Mouse (Mus musculus): ENCODE results near the gene Igfbp7. TPM values are rescaled to one million over a fixed set of nuclear protein-coding genes. Genes with fewer than 3 reads are reported as not detected.

Igfbp7 gene
- polyA plus RNA-seq, 1 experiment from 2014 or later, result 78.7 TPM

- 90% methylated on average over 3 of the region's 3 CpGs for WGBS
- ATAC-seq, result no peak
Observed at GRCm38 (mm10) chr5:77364443-77365038, 43.3 kb downstream of the Igfbp7 start.

GRCm38 (mm10) chr5:77363650-77364049 lies 44.2 kb downstream of the Igfbp7 start:
- ATAC-seq, result no peak
- Histone ChIP-seq H3K4me2 (ENCODE audit: low read length) (no peak overlapping the region), H3K4me3 (ENCODE audit: low read length) (no peak overlapping the region), H3K27ac (ENCODE audit: low read depth, low read length) (no peak overlapping the region), H3K4me1 (ENCODE audit: control insufficient read depth, insufficient read depth, low read depth, low read length) (no peaks in the 10 kb centered on the region), H3K36me3 (ENCODE audit: control insufficient read depth, insufficient read depth, low read length) (no peaks in the 10 kb centered on the region), H3K9ac (ENCODE audit: low read depth, low read length) (no peak overlapping the region), H3K27me3 (replicated peaks; ENCODE audit: control insufficient read depth, insufficient read depth, low read length) (no peaks in the 10 kb centered on the region), H3K9me3 (ENCODE audit: control insufficient read depth, low read length) (no peaks in the 10 kb centered on the region)
- 83% methylated on average over 6 of the region's 6 CpGs for WGBS

More at GRCm38 (mm10) chr5:77364443-77365038, 43.3 kb downstream of the Igfbp7 start:
- no peak overlapping the region for H3K4me2 ChIP-seq (ENCODE audit: low read length)
- no peaks in the 10 kb centered on the region for H3K27me3 ChIP-seq (replicated peaks; ENCODE audit: control insufficient read depth, insufficient read depth, low read length)
- H3K36me3 ChIP-seq (ENCODE audit: control insufficient read depth, insufficient read depth, low read length), result no peaks in the 10 kb centered on the region
- H3K9ac ChIP-seq (ENCODE audit: low read depth, low read length), result no peak overlapping the region
- H3K4me3 ChIP-seq (ENCODE audit: low read length), result no peak overlapping the region
- H3K4me1 ChIP-seq (ENCODE audit: control insufficient read depth, insufficient read depth, low read depth, low read length), result no peaks in the 10 kb centered on the region
- H3K27ac ChIP-seq (ENCODE audit: low read depth, low read length), result no peak overlapping the region
- no peaks in the 10 kb centered on the region for H3K9me3 ChIP-seq (ENCODE audit: control insufficient read depth, low read length)

GRCm38 (mm10) chr5:77362120-77362519 lies 45.7 kb downstream of the Igfbp7 start:
- no peaks in the 10 kb centered on the region for H3K36me3 ChIP-seq (ENCODE audit: control insufficient read depth, insufficient read depth, low read length)
- H3K4me1 ChIP-seq (ENCODE audit: control insufficient read depth, insufficient read depth, low read depth, low read length), result peaks cover 4% of the 10 kb centered on the region; the same call in 1 of the 2 replicates
- no peak for ATAC-seq
- H3K9me3 ChIP-seq (ENCODE audit: control insufficient read depth, low read length), result no peaks in the 10 kb centered on the region
- no peak overlapping the region for H3K9ac ChIP-seq (ENCODE audit: low read depth, low read length)
- H3K27me3 ChIP-seq (replicated peaks; ENCODE audit: control insufficient read depth, insufficient read depth, low read length), result no peaks in the 10 kb centered on the region
- 68% methylated on average over 3 of the region's 3 CpGs for WGBS
- no peak overlapping the region for H3K27ac ChIP-seq (ENCODE audit: low read depth, low read length)
- H3K4me2 ChIP-seq (ENCODE audit: low read length), result no peak overlapping the region
- H3K4me3 ChIP-seq (ENCODE audit: low read length), result no peak overlapping the region

- H3K9me3 ChIP-seq (ENCODE audit: control insufficient read depth, low read length), result no peaks in the 10 kb centered on the region
- ATAC-seq, result no peak
- H3K4me2 ChIP-seq (ENCODE audit: low read length), result no peak overlapping the region
- no peaks in the 10 kb centered on the region for H3K36me3 ChIP-seq (ENCODE audit: control insufficient read depth, insufficient read depth, low read length)
- H3K9ac ChIP-seq (ENCODE audit: low read depth, low read length), result no peak overlapping the region
- no peak overlapping the region for H3K27ac ChIP-seq (ENCODE audit: low read depth, low read length)
- no peaks in the 10 kb centered on the region for H3K27me3 ChIP-seq (replicated peaks; ENCODE audit: control insufficient read depth, insufficient read depth, low read length)
- WGBS, result 78% methylated on average over 4 of the region's 4 CpGs
- H3K4me3 ChIP-seq (ENCODE audit: low read length), result no peak overlapping the region
- peaks cover 4% of the 10 kb centered on the region; the same call in 1 of the 2 replicates for H3K4me1 ChIP-seq (ENCODE audit: control insufficient read depth, insufficient read depth, low read depth, low read length)
Observed at GRCm38 (mm10) chr5:77361006-77361405, 46.8 kb downstream of the Igfbp7 start.

GRCm38 (mm10) chr5:77359971-77360370 lies 47.9 kb downstream of the Igfbp7 start:
- H3K9ac ChIP-seq (ENCODE audit: low read depth, low read length), result no peak overlapping the region
- no peaks in the 10 kb centered on the region for H3K27me3 ChIP-seq (replicated peaks; ENCODE audit: control insufficient read depth, insufficient read depth, low read length)
- H3K36me3 ChIP-seq (ENCODE audit: control insufficient read depth, insufficient read depth, low read length), result no peaks in the 10 kb centered on the region
- no peak overlapping the region for H3K27ac ChIP-seq (ENCODE audit: low read depth, low read length)
- no peaks in the 10 kb centered on the region for H3K9me3 ChIP-seq (ENCODE audit: control insufficient read depth, low read length)
- 89% methylated on average over 4 of the region's 4 CpGs for WGBS
- no peak for ATAC-seq
- H3K4me1 ChIP-seq (ENCODE audit: control insufficient read depth, insufficient read depth, low read depth, low read length), result peaks cover 4% of the 10 kb centered on the region; the same call in 1 of the 2 replicates
- H3K4me3 ChIP-seq (ENCODE audit: low read length), result no peak overlapping the region
- no peak overlapping the region for H3K4me2 ChIP-seq (ENCODE audit: low read length)

GRCm38 (mm10) chr5:77358347-77358746 lies 49.5 kb downstream of the Igfbp7 start:
- peak overlapping the region; percentile 57 for H3K4me2 ChIP-seq (ENCODE audit: low read length)
- H3K9ac ChIP-seq (ENCODE audit: low read depth, low read length), result 0 out of 2 replicates have a peak overlapping the region, but pooled peaks have one; percentile 41
- WGBS, result 5% methylated on average over 10 of the region's 10 CpGs
- H3K4me1 ChIP-seq (ENCODE audit: control insufficient read depth, insufficient read depth, low read depth, low read length), result peaks cover 4% of the 10 kb centered on the region; the same call in 1 of the 2 replicates
- peak overlapping the region; percentile 20; the same call in 1 of the 2 replicates for H3K27ac ChIP-seq (ENCODE audit: low read depth, low read length)
- peak overlapping the region; percentile 30 for H3K4me3 ChIP-seq (ENCODE audit: low read length)
- no peaks in the 10 kb centered on the region for H3K9me3 ChIP-seq (ENCODE audit: control insufficient read depth, low read length)
- peak; percentile 43 for ATAC-seq
- no peaks in the 10 kb centered on the region for H3K36me3 ChIP-seq (ENCODE audit: control insufficient read depth, insufficient read depth, low read length)
- no peaks in the 10 kb centered on the region for H3K27me3 ChIP-seq (replicated peaks; ENCODE audit: control insufficient read depth, insufficient read depth, low read length)

GRCm38 (mm10) chr5:77357405-77358149 lies 50.3 kb downstream of the Igfbp7 start:
- Histone ChIP-seq H3K9ac (ENCODE audit: low read depth, low read length) (peak overlapping the region; percentile 37; the same call in 1 of the 2 replicates), H3K36me3 (ENCODE audit: control insufficient read depth, insufficient read depth, low read length) (no peaks in the 10 kb centered on the region), H3K27me3 (replicated peaks; ENCODE audit: control insufficient read depth, insufficient read depth, low read length) (no peaks in the 10 kb centered on the region), H3K4me2 (ENCODE audit: low read length) (peak overlapping the region; percentile 57), H3K4me1 (ENCODE audit: control insufficient read depth, insufficient read depth, low read depth, low read length) (peaks cover 4% of the 10 kb centered on the region; the same call in 1 of the 2 replicates), H3K27ac (ENCODE audit: low read depth, low read length) (peak overlapping the region; percentile 5; the same call in 1 of the 2 replicates), H3K4me3 (ENCODE audit: low read length) (peak overlapping the region; percentile 30), H3K9me3 (ENCODE audit: control insufficient read depth, low read length) (no peaks in the 10 kb centered on the region)
- peak; percentile 51; the same call in 1 of the 2 replicates for ATAC-seq
- 19% methylated on average over 22 of the region's 22 CpGs for WGBS

GRCm38 (mm10) chr5:77355307-77356265 lies 52.3 kb downstream of the Igfbp7 start:
- Histone ChIP-seq H3K4me1 (ENCODE audit: control insufficient read depth, insufficient read depth, low read depth, low read length) (peaks cover 4% of the 10 kb centered on the region; the same call in 1 of the 2 replicates), H3K36me3 (ENCODE audit: control insufficient read depth, insufficient read depth, low read length) (no peaks in the 10 kb centered on the region), H3K27me3 (replicated peaks; ENCODE audit: control insufficient read depth, insufficient read depth, low read length) (no peaks in the 10 kb centered on the region), H3K4me3 (ENCODE audit: low read length) (no peak overlapping the region), H3K9me3 (ENCODE audit: control insufficient read depth, low read length) (no peaks in the 10 kb centered on the region), H3K27ac (ENCODE audit: low read depth, low read length) (no peak overlapping the region), H3K9ac (ENCODE audit: low read depth, low read length) (no peak overlapping the region), H3K4me2 (ENCODE audit: low read length) (no peak overlapping the region)
- WGBS, result 83% methylated on average over 19 of the region's 19 CpGs
- ATAC-seq, result no peak

Measured in hindbrain, embryonic 16.5 days (tissue).